In the genomic region with DNA sequence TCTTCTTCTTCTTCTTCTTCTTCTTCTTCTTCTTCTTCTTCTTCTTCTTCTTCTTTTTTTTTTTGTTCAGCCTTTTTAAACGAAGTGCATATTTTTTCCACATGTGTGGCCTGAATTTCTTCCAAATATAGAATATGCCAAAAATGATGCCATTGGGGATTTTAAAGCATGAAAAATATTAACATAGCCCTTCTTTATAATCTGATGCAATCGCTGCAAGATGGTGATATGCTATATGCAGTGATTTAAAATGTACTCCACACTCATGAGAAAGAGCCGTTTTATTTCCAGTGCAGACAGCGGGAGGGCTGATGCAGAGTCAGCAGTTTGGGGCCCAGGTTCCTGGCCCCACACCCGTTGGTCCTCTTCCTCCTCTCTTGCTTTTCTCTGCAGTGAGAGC, we compare ENCODE assay signal across 23 mouse cellular contexts. TPM values are rescaled to one million over a fixed set of nuclear protein-coding genes. Genes with fewer than 3 reads are reported as not detected.
A peak's percentile ranks its signal among the peaks of the same experiment; 100 is the strongest.
DNase-seq lines count a peak whose midpoint lies in the region; ATAC-seq and TF ChIP-seq lines count a peak whose summit lies in the region.
"Had no signal": no experiment of that assay in that cellular context is flagged by ENCODE, and none has a peak within 500 bp of the region (broad histone marks: within the 10 kb centered on the region; RNA-seq: fewer than 3 reads in every experiment).

No protein-coding gene starts in this region.

- no peak overlapping the region for H3K4me2 ChIP-seq in embryonic facial prominence, embryonic 13.5 days
- H3K4me2 ChIP-seq: forebrain, embryonic 12.5 days; forebrain, embryonic 15.5 days; heart, embryonic 11.5 days; hindbrain, embryonic 12.5 days; hindbrain, embryonic 15.5 days had no signal

- no peak overlapping the region for H3K4me3 ChIP-seq in embryonic facial prominence, embryonic 13.5 days
- no peak overlapping the region for H3K4me3 ChIP-seq in embryonic facial prominence, embryonic 10.5 days
- no peak overlapping the region for H3K4me3 ChIP-seq in embryonic fibroblast, embryonic 13.5 days (ENCODE audit: insufficient read depth, low read length)
- no peak overlapping the region for H3K4me3 ChIP-seq in limb, embryonic 10.5 days
- H3K4me3 ChIP-seq: erythroblast, embryonic 14.5 days; forebrain, embryonic 12.5 days; forebrain, embryonic 15.5 days; hindbrain, embryonic 12.5 days; hindbrain, embryonic 15.5 days had no signal

- H3K36me3 ChIP-seq in embryonic facial prominence, embryonic 13.5 days: peaks cover 77% of the 10 kb centered on the region
- peaks cover 82% of the 10 kb centered on the region for H3K36me3 ChIP-seq in embryonic facial prominence, embryonic 10.5 days (replicated peaks)
- peaks cover 84% of the 10 kb centered on the region for H3K36me3 ChIP-seq in limb, embryonic 10.5 days

- no peak for TF ChIP-seq CTCF in embryonic fibroblast, embryonic 13.5 days (IDR thresholded peaks at IDR 0.05; ENCODE audit: borderline replicate concordance, insufficient read depth, low read length)

- 55% methylated on average over 5 of the region's 5 CpGs for WGBS in embryonic facial prominence, embryonic 13.5 days
- WGBS in embryonic facial prominence, embryonic 10.5 days: 83% methylated on average over 5 of the region's 5 CpGs
- 86% methylated on average over 5 of the region's 5 CpGs for WGBS in limb, embryonic 10.5 days

- no peaks in the 10 kb centered on the region for H3K9me3 ChIP-seq in embryonic facial prominence, embryonic 13.5 days
- no peaks in the 10 kb centered on the region for H3K9me3 ChIP-seq in embryonic facial prominence, embryonic 10.5 days
- no peaks in the 10 kb centered on the region for H3K9me3 ChIP-seq in limb, embryonic 10.5 days (replicated peaks)
- H3K9me3 ChIP-seq: forebrain, embryonic 12.5 days; forebrain, embryonic 15.5 days; hindbrain, embryonic 12.5 days; hindbrain, embryonic 15.5 days had no signal

- 0 out of 2 replicates have a peak overlapping the region, but pooled peaks have one; percentile 45 for H3K27ac ChIP-seq in embryonic facial prominence, embryonic 13.5 days
- no peak overlapping the region for H3K27ac ChIP-seq in embryonic facial prominence, embryonic 10.5 days (replicated peaks)
- peak overlapping the region; percentile 95 for H3K27ac ChIP-seq in embryonic fibroblast, embryonic 13.5 days (ENCODE audit: insufficient read depth, low read length)
- no peak overlapping the region for H3K27ac ChIP-seq in limb, embryonic 10.5 days
- H3K27ac ChIP-seq: forebrain, embryonic 12.5 days; forebrain, embryonic 15.5 days; hindbrain, embryonic 12.5 days; hindbrain, embryonic 15.5 days had no signal

- H3K9ac ChIP-seq in embryonic facial prominence, embryonic 13.5 days: no peak overlapping the region
- H3K9ac ChIP-seq: forebrain, embryonic 12.5 days; forebrain, embryonic 15.5 days; hindbrain, embryonic 12.5 days; hindbrain, embryonic 15.5 days had no signal

- no peak for TF ChIP-seq POLR2A in embryonic fibroblast, embryonic 13.5 days (IDR thresholded peaks at IDR 0.05; ENCODE audit: low read depth, low read length)

- peaks cover 20% of the 10 kb centered on the region for H3K4me1 ChIP-seq in embryonic facial prominence, embryonic 13.5 days
- peaks cover 33% of the 10 kb centered on the region for H3K4me1 ChIP-seq in embryonic facial prominence, embryonic 10.5 days
- peaks cover 21% of the 10 kb centered on the region for H3K4me1 ChIP-seq in embryonic fibroblast, embryonic 13.5 days (ENCODE audit: control insufficient read depth, insufficient read depth, low read length)
- H3K4me1 ChIP-seq in limb, embryonic 10.5 days: peaks cover 10% of the 10 kb centered on the region

- no peak for DNase-seq in embryonic facial prominence, embryonic 10.5 days (ENCODE audit: low spot score)
- DNase-seq in 3T3-L1 (ENCODE audit: low read depth, low spot score): peak; percentile 54
- peak; percentile 63 for DNase-seq in NIH3T3 (ENCODE audit: low read depth)
- DNase-seq in cerebellum, adult 18-20 months: no peak
- no peak for DNase-seq in limb, embryonic 10.5 days (ENCODE audit: low spot score)
- DNase-seq: adrenal gland, postnatal 10 days; B cell, adult 2 months; cerebellum, adult 11 months; cerebellum, adult 9-11 months; cerebellum, postnatal 25 days; gastrocnemius, postnatal 10 days; heart, adult 11 months had no signal

- no peak for ATAC-seq in embryonic facial prominence, embryonic 13.5 days (ENCODE audit: insufficient number of reproducible peaks, insufficient read depth, low FRiP score, low TSS enrichment, low read depth)
- ATAC-seq: forebrain, embryonic 15.5 days; intestine, postnatal 0 days had no signal

- no peaks in the 10 kb centered on the region for H3K27me3 ChIP-seq in embryonic facial prominence, embryonic 13.5 days
- no peaks in the 10 kb centered on the region for H3K27me3 ChIP-seq in embryonic facial prominence, embryonic 10.5 days (replicated peaks; ENCODE audit: low read depth, poor library complexity, severe bottlenecking)
- H3K27me3 ChIP-seq in limb, embryonic 10.5 days (ENCODE audit: low read depth, poor library complexity, severe bottlenecking): no peaks in the 10 kb centered on the region
- H3K27me3 ChIP-seq: CH12.LX; forebrain, embryonic 12.5 days; forebrain, embryonic 15.5 days; hindbrain, embryonic 12.5 days; hindbrain, embryonic 15.5 days; Patski had no signal

RNA-seq across cellular contexts. Expression of a gene that starts 55.9 kb away (rescaled TPM):
- polyA plus RNA-seq in embryonic facial prominence, embryonic 13.5 days (2015; fragmentation: Nextera tagmentation; extraction: Ambion mirVana): 18.1 and 20.9 TPM in 2 replicates
- 26.6 and 26.8 TPM in 2 replicates for polyA plus RNA-seq in embryonic facial prominence, embryonic 10.5 days (2016; fragmentation: Nextera tagmentation; extraction: Ambion mirVana)
- polyA plus RNA-seq in embryonic fibroblast, embryonic 13.5 days (2011; ENCODE audit: insufficient read length, low read depth, missing spikeins): 64.3 and 71.8 TPM in 2 replicates
- 13.6 and 15.1 TPM in 2 replicates for polyA plus RNA-seq in limb, embryonic 10.5 days (2016; fragmentation: Nextera tagmentation; extraction: Ambion mirVana)

Comparison
In these comparisons a context has a peak if more than half of its experiments do, and no peak if none do; other contexts are left out.
1. H3K27ac ChIP-seq: peak in embryonic facial prominence, embryonic 13.5 days (single experiment) and embryonic fibroblast, embryonic 13.5 days (single experiment); none in embryonic facial prominence, embryonic 10.5 days (single experiment) and limb, embryonic 10.5 days (single experiment).
2. DNase-seq: peak in 3T3-L1 (single experiment) and NIH3T3 (single experiment); none in embryonic facial prominence, embryonic 10.5 days (single experiment), cerebellum, adult 18-20 months (0 of 2) and limb, embryonic 10.5 days (single experiment).